Mouse (Mus musculus): Measurements from ENCODE around the gene H2al2c.
"Not testable (repeated sequence)": the region's sequence is repeated elsewhere in the genome, so short reads cannot be mapped to it uniquely, and the experiment has no call there.

Gene H2al2c

DNA sequence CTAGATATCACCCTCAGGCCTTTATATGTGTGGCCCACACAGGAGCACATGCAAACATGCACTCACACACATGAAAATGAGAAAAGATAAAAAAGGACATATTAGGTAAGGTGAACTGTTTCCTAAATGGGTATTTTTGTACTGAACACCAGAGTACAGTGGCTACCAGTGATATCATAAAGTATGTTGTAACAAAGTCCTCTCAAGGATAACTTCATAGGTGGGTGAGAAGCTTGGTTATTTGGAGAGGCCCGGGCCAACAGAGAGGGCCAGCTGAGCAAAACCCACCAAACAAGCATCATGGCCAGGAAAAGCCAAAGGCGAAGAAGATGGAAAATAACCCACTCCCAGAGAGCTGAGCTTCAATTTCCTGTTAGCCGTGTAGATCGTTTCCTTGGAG lies at the start of gene H2al2c:
TSS of gene H2al2c (plus strand) at position 301 of the 400 bp plus-strand sequence.
- DNase-seq (ENCODE audit: low spot score) = not testable (repeated sequence)

Measured in urinary bladder, postnatal 25 days (tissue).